Mouse (Mus musculus) stomach, embryonic 16.5 days (tissue): ENCODE measurements around the gene Rasgef1a. TPM values are rescaled to one million over a fixed set of nuclear protein-coding genes. Genes with fewer than 3 reads are reported as not detected.

ENCODE experiments used
- ATAC-seq: fragments of 200-750 bp; cut with Nextera tagmentation; 2 replicates; pipeline ENCODE4 v1.8.0; 2017; ENCODE audit warnings: moderate number of reproducible peaks, moderate TSS enrichment; ENCODE audit not compliant: insufficient read depth, low FRiP score
- H3K27ac ChIP-seq: fragments of 300-500 bp; sonication (generic); 2 replicates; pipeline ENCODE4 v1.5.1; 2014; ENCODE audit warnings: low read length
- H3K27me3 ChIP-seq: fragments of 300-500 bp; sonication (generic); 2 replicates; pipeline ENCODE4 v1.6.1; 2014; ENCODE audit warnings: low read length, control low read depth, mixed read lengths; ENCODE audit not compliant: control insufficient read depth, insufficient read depth
- H3K36me3 ChIP-seq: fragments of 300-500 bp; sonication (generic); 2 replicates; pipeline ENCODE4 v1.6.1; 2014; ENCODE audit warnings: low read length; ENCODE audit not compliant: control insufficient read depth, insufficient read depth
- H3K4me1 ChIP-seq: fragments of 300-500 bp; sonication (generic); 2 replicates; pipeline ENCODE4 v1.6.1; 2014; ENCODE audit warnings: low read length, control low read depth, mixed read lengths; ENCODE audit not compliant: control insufficient read depth, insufficient read depth
- H3K4me2 ChIP-seq: fragments of 300-500 bp; sonication (generic); 2 replicates; pipeline ENCODE4 v1.6.1; 2014; ENCODE audit warnings: low read depth, low read length, mixed read lengths
- H3K4me3 ChIP-seq: fragments of 300-500 bp; sonication (generic); replicated peaks from 2 replicates; pipeline ENCODE4 v1.5.1; 2014; ENCODE audit warnings: mild to moderate bottlenecking, low read length
- H3K9ac ChIP-seq: fragments of 300-500 bp; sonication (generic); 2 replicates; pipeline ENCODE4 v1.6.1; 2014; ENCODE audit warnings: low read length
- H3K9me3 ChIP-seq: fragments of 300-500 bp; sonication (generic); replicated peaks from 2 replicates; pipeline ENCODE4 v1.6.1; 2016; ENCODE audit warnings: low read length, control low read depth; ENCODE audit not compliant: control insufficient read depth
- WGBS: fragments of 180-500 bp; shearing (Covaris S2); extraction: QIAGEN DNeasy Blood & Tissue Kit; methylation state at CpG from one replicate; pipeline ENCODE4 v1.1.7; 2014; 5-methylcytosine and 5-hydroxymethylcytosine counted together
- polyA plus RNA-seq: library from polyadenylated mRNA; unstranded; fragments of >200 nt; fragmentation: Nextera tagmentation; extraction: Ambion mirVana; gene quantifications from 2 replicates; pipeline ENCODE4 v1.2.1, GENCODE M21; 2015

Gene Rasgef1a
- polyA plus RNA-seq, 1 experiment from 2014 or later, result 0.39 TPM

GRCm38 (mm10) chr6:118045892-118046291 lies 34.7 kb downstream of the Rasgef1a start:
- Histone ChIP-seq H3K36me3 (no peaks in the 10 kb centered on the region), H3K27me3 (no peaks in the 10 kb centered on the region), H3K9me3 (no peaks in the 10 kb centered on the region), H3K9ac (no peak overlapping the region), H3K4me2 (no peak overlapping the region), H3K27ac (no peak overlapping the region), H3K4me3 (no peak overlapping the region), H3K4me1 (no peaks in the 10 kb centered on the region)
- WGBS, result 59% methylated on average over 7 of the region's 7 CpGs
- no peak for ATAC-seq

GRCm38 (mm10) chr6:118046511-118046910 lies 35.3 kb downstream of the Rasgef1a start:
- 68% methylated on average over 3 of the region's 3 CpGs for WGBS
- no peaks in the 10 kb centered on the region for H3K27me3 ChIP-seq
- H3K36me3 ChIP-seq, result no peaks in the 10 kb centered on the region
- H3K4me3 ChIP-seq, result no peak overlapping the region
- no peak overlapping the region for H3K9ac ChIP-seq
- no peaks in the 10 kb centered on the region for H3K9me3 ChIP-seq
- no peaks in the 10 kb centered on the region for H3K4me1 ChIP-seq
- H3K4me2 ChIP-seq, result no peak overlapping the region
- ATAC-seq, result no peak
- H3K27ac ChIP-seq, result no peak overlapping the region

GRCm38 (mm10) chr6:118046924-118047323 lies 35.7 kb downstream of the Rasgef1a start:
- no peaks in the 10 kb centered on the region for H3K27me3 ChIP-seq
- no peak for ATAC-seq

GRCm38 (mm10) chr6:118047811-118048505 lies 36.7 kb downstream of the Rasgef1a start:
- Histone ChIP-seq H3K27ac (no peak overlapping the region), H3K4me3 (no peak overlapping the region), H3K4me1 (no peaks in the 10 kb centered on the region), H3K9me3 (no peaks in the 10 kb centered on the region), H3K9ac (no peak overlapping the region), H3K36me3 (no peaks in the 10 kb centered on the region), H3K27me3 (no peaks in the 10 kb centered on the region), H3K4me2 (no peak overlapping the region)
- 74% methylated on average over 4 of the region's 4 CpGs for WGBS
- ATAC-seq, result no peak

More at GRCm38 (mm10) chr6:118046924-118047323, 35.7 kb downstream of the Rasgef1a start:
- H3K27ac ChIP-seq, result no peak overlapping the region
- H3K9ac ChIP-seq, result no peak overlapping the region
- no peaks in the 10 kb centered on the region for H3K36me3 ChIP-seq
- H3K9me3 ChIP-seq, result no peaks in the 10 kb centered on the region
- H3K4me3 ChIP-seq, result no peak overlapping the region
- H3K4me1 ChIP-seq, result no peaks in the 10 kb centered on the region
- H3K4me2 ChIP-seq, result no peak overlapping the region

- Histone ChIP-seq H3K27ac (no peak overlapping the region), H3K9me3 (no peaks in the 10 kb centered on the region), H3K36me3 (no peaks in the 10 kb centered on the region), H3K4me1 (no peaks in the 10 kb centered on the region), H3K9ac (no peak overlapping the region), H3K27me3 (no peaks in the 10 kb centered on the region), H3K4me3 (no peak overlapping the region), H3K4me2 (no peak overlapping the region)
- ATAC-seq, result no peak
- WGBS, result 77% methylated on average over 6 of the region's 6 CpGs
Measured at GRCm38 (mm10) chr6:118049776-118050175, 38.5 kb downstream of the Rasgef1a start.

GRCm38 (mm10) chr6:118051474-118051873 lies 40.2 kb downstream of the Rasgef1a start:
- 63% methylated on average over 4 of the region's 4 CpGs for WGBS
- Histone ChIP-seq H3K4me3 (no peak overlapping the region), H3K27ac (no peak overlapping the region), H3K36me3 (no peaks in the 10 kb centered on the region), H3K9me3 (no peaks in the 10 kb centered on the region), H3K4me2 (no peak overlapping the region), H3K9ac (no peak overlapping the region), H3K27me3 (no peaks in the 10 kb centered on the region), H3K4me1 (no peaks in the 10 kb centered on the region)
- no peak for ATAC-seq

GRCm38 (mm10) chr6:118055209-118055608 lies 44.0 kb downstream of the Rasgef1a start:
- H3K9ac ChIP-seq, result no peak overlapping the region
- no peak for ATAC-seq
- H3K27ac ChIP-seq, result no peak overlapping the region
- WGBS, result 92% methylated on average over 10 of the region's 10 CpGs
- H3K4me3 ChIP-seq, result no peak overlapping the region
- H3K36me3 ChIP-seq, result no peaks in the 10 kb centered on the region
- no peaks in the 10 kb centered on the region for H3K4me1 ChIP-seq
- no peak overlapping the region for H3K4me2 ChIP-seq
- no peaks in the 10 kb centered on the region for H3K27me3 ChIP-seq
- H3K9me3 ChIP-seq, result no peaks in the 10 kb centered on the region

GRCm38 (mm10) chr6:118061266-118061665 lies 50.0 kb downstream of the Rasgef1a start:
- Histone ChIP-seq H3K36me3 (no peaks in the 10 kb centered on the region), H3K9me3 (no peaks in the 10 kb centered on the region), H3K27me3 (peaks cover 3% of the 10 kb centered on the region; the same call in 1 of the 2 replicates), H3K4me3 (no peak overlapping the region), H3K4me2 (no peak overlapping the region), H3K9ac (no peak overlapping the region), H3K27ac (no peak overlapping the region), H3K4me1 (peaks cover 10% of the 10 kb centered on the region)
- no peak for ATAC-seq
- 91% methylated on average over 4 of the region's 4 CpGs for WGBS

GRCm38 (mm10) chr6:118063266-118063665 lies 52.0 kb downstream of the Rasgef1a start:
- ATAC-seq, result no peak
- Histone ChIP-seq H3K36me3 (no peaks in the 10 kb centered on the region), H3K27me3 (peaks cover 5% of the 10 kb centered on the region; the same call in 1 of the 2 replicates), H3K4me3 (no peak overlapping the region), H3K4me2 (no peak overlapping the region), H3K9me3 (no peaks in the 10 kb centered on the region), H3K27ac (no peak overlapping the region), H3K4me1 (peaks cover 20% of the 10 kb centered on the region), H3K9ac (no peak overlapping the region)
- WGBS, result 72% methylated on average over 5 of the region's 5 CpGs
